Mouse (Mus musculus) spleen, postnatal 10 days (tissue): Measurements from ENCODE around the gene Abtb2.

Source experiments
- DNase-seq, 2 experiments: peaks; one replicate each; pipeline ENCODE4 v3.0.0; 2021 to 2022; ENCODE audit warnings: low spot score in 2 of 2

Gene Abtb2

GRCm38 (mm10) chr2:103743536-103743935, 177.4 kb downstream of the Abtb2 start:
- no peak for DNase-seq

- DNase-seq = peak; percentile 43 to 80
Observed at GRCm38 (mm10) chr2:103743988-103744387, 177.9 kb downstream of the Abtb2 start.

- no peak for DNase-seq
Observed at GRCm38 (mm10) chr2:103745481-103745880, 179.4 kb downstream of the Abtb2 start.

GRCm38 (mm10) chr2:103746096-103746495, 180.0 kb downstream of the Abtb2 start:
- DNase-seq = no peak

GRCm38 (mm10) chr2:103746761-103747160, 180.7 kb downstream of the Abtb2 start:
- no peak for DNase-seq

- DNase-seq = no peak
Observed at GRCm38 (mm10) chr2:103747891-103748290, 181.8 kb downstream of the Abtb2 start.

- DNase-seq = no peak
Observed at GRCm38 (mm10) chr2:103749091-103749490, 183.0 kb downstream of the Abtb2 start.

- no peak for DNase-seq
Observed at GRCm38 (mm10) chr2:103751771-103752170, 185.7 kb downstream of the Abtb2 start.

GRCm38 (mm10) chr2:103754614-103755013, 188.5 kb downstream of the Abtb2 start:
- no peak for DNase-seq

- DNase-seq = no peak
Observed at GRCm38 (mm10) chr2:103755458-103756085, 189.5 kb downstream of the Abtb2 start.

GRCm38 (mm10) chr2:103760421-103760820, 194.3 kb downstream of the Abtb2 start:
- DNase-seq = no peak

GRCm38 (mm10) chr2:103760906-103761716, 195.0 kb downstream of the Abtb2 start, which contains the start of gene Nat10:
Gene Nat10, minus strand, starts transcription at chr2:103761270.
- peak; percentile 92 to 98 for DNase-seq

GRCm38 (mm10) chr2:103761993-103762392, 195.9 kb downstream of the Abtb2 start:
- DNase-seq = no peak

- no peak for DNase-seq
Observed at GRCm38 (mm10) chr2:103762492-103762891, 196.4 kb downstream of the Abtb2 start.
